Mouse (Mus musculus) lung, adult 2 months (tissue): ENCODE measurements around the gene Map7d3.

ENCODE experiments used
- CTCF ChIP-seq: fragments of 200-500 bp; IDR thresholded peaks from 2 replicates; pipeline ENCODE4 v1.5.1; 2011; ENCODE audit warnings: mild to moderate bottlenecking, low read length, control low read depth; ENCODE audit not compliant: insufficient read depth
- POLR2A ChIP-seq: fragments of 200-500 bp; IDR thresholded peaks from 2 replicates; pipeline ENCODE4 v1.6.1; 2011; ENCODE audit warnings: low read depth, mild to moderate bottlenecking, control low read depth, low read length, borderline replicate concordance; ENCODE audit errors: extremely low read depth

GRCm38 (mm10) chrX:56791268-56791667, 30.9 kb downstream of the Map7d3 start:
- TF ChIP-seq CTCF = peak; percentile 54
- no peak for TF ChIP-seq POLR2A
